Mouse (Mus musculus) neural tube, embryonic 14.5 days (tissue): ENCODE results near the gene Sema4c. TPM values are rescaled to one million over a fixed set of nuclear protein-coding genes. Genes with fewer than 3 reads are reported as not detected.
A peak's percentile ranks its signal among the peaks of the same experiment; 100 is the strongest.
"Not testable (repeated sequence)": the region's sequence is repeated elsewhere in the genome, so short reads cannot be mapped to it uniquely, and the experiment has no call there.

Source experiments
- ATAC-seq: fragments of 200-750 bp; cut with Nextera tagmentation; 2 replicates; pipeline ENCODE4 v1.8.0; 2017; ENCODE audit warnings: low read depth, mild to moderate bottlenecking, moderate TSS enrichment, moderate library complexity
- H3K27ac ChIP-seq: fragments of 300-500 bp; sonication (generic); 2 replicates; pipeline ENCODE4 v1.5.1; 2014; ENCODE audit warnings: low read depth, mild to moderate bottlenecking, control low read depth, low read length, moderate library complexity, mixed read lengths
- H3K27me3 ChIP-seq: fragments of 300-500 bp; sonication (generic); 2 replicates; pipeline ENCODE4 v1.6.1; 2014; ENCODE audit warnings: low read length; ENCODE audit not compliant: control insufficient read depth, insufficient read depth
- H3K36me3 ChIP-seq: fragments of 300-500 bp; sonication (generic); 2 replicates; pipeline ENCODE4 v1.6.1; 2014; ENCODE audit warnings: low read length, mixed read lengths; ENCODE audit not compliant: control insufficient read depth, insufficient read depth
- H3K4me1 ChIP-seq: fragments of 300-500 bp; sonication (generic); 2 replicates; pipeline ENCODE4 v1.6.1; 2014; ENCODE audit warnings: low read length; ENCODE audit not compliant: control insufficient read depth, insufficient read depth
- H3K4me2 ChIP-seq: fragments of 300-500 bp; sonication (generic); 2 replicates; pipeline ENCODE4 v1.6.1; 2014; ENCODE audit warnings: mild to moderate bottlenecking, low read depth, low read length, control low read depth
- H3K4me3 ChIP-seq: fragments of 300-500 bp; sonication (generic); 2 replicates; pipeline ENCODE4 v1.5.1; 2014; ENCODE audit warnings: low read depth, low read length, control low read depth, mixed read lengths
- H3K9ac ChIP-seq: fragments of 300-500 bp; sonication (generic); replicated peaks from 2 replicates; pipeline ENCODE4 v1.6.1; 2014; ENCODE audit warnings: low read depth, mild to moderate bottlenecking, control low read depth, low read length, mixed read lengths
- H3K9me3 ChIP-seq: fragments of 300-500 bp; sonication (generic); 2 replicates; pipeline ENCODE4 v1.6.1; 2016; ENCODE audit warnings: low read length; ENCODE audit not compliant: control insufficient read depth
- WGBS: fragments of 180-500 bp; shearing (Covaris S2); extraction: QIAGEN DNeasy Blood & Tissue Kit; methylation state at CpG from one replicate; pipeline ENCODE4 v1.1.7; 2014; 5-methylcytosine and 5-hydroxymethylcytosine counted together
- polyA plus RNA-seq: library from polyadenylated mRNA; unstranded; fragments of >200 nt; fragmentation: Nextera tagmentation; extraction: Ambion mirVana; gene quantifications from 2 replicates; pipeline ENCODE4 v1.2.1, GENCODE M21; 2014

The Sema4c gene
- polyA plus RNA-seq, 1 experiment from 2014 or later: 5.2 TPM

GRCm38 (mm10) chr1:36545845-36546600 is 12.1 kb downstream of the Sema4c start:
- no peak overlapping the region for H3K27ac ChIP-seq
- H3K9ac ChIP-seq: peak overlapping the region; percentile 73; the same call in 1 of the 2 replicates
- peak overlapping the region; percentile 60 for H3K4me3 ChIP-seq
- H3K9me3 ChIP-seq: no peaks in the 10 kb centered on the region
- 64% methylated on average over 18 of the region's 19 CpGs for WGBS
- H3K27me3 ChIP-seq: no peaks in the 10 kb centered on the region
- ATAC-seq: no peak
- peaks cover 27% of the 10 kb centered on the region for H3K4me1 ChIP-seq
- peaks cover 26% of the 10 kb centered on the region for H3K36me3 ChIP-seq
- H3K4me2 ChIP-seq: peak overlapping the region; percentile 68

GRCm38 (mm10) chr1:36545382-36545781 is 12.8 kb downstream of the Sema4c start:
- Histone ChIP-seq H3K4me3 (no peak overlapping the region), H3K4me2 (no peak overlapping the region), H3K9ac (no peak overlapping the region), H3K4me1 (peaks cover 27% of the 10 kb centered on the region), H3K27me3 (no peaks in the 10 kb centered on the region), H3K27ac (no peak overlapping the region), H3K36me3 (peaks cover 20% of the 10 kb centered on the region), H3K9me3 (no peaks in the 10 kb centered on the region)
- WGBS: 79% methylated on average over 2 of the region's 2 CpGs
- no peak for ATAC-seq

GRCm38 (mm10) chr1:36542925-36543324 is 15.2 kb downstream of the Sema4c start:
- Histone ChIP-seq H3K4me2 (no peak overlapping the region), H3K4me3 (no peak overlapping the region), H3K9me3 (no peaks in the 10 kb centered on the region), H3K27me3 (no peaks in the 10 kb centered on the region), H3K27ac (no peak overlapping the region), H3K36me3 (peaks cover 5% of the 10 kb centered on the region), H3K9ac (no peak overlapping the region), H3K4me1 (peaks cover 10% of the 10 kb centered on the region)
- no peak for ATAC-seq
- 95% methylated on average over 9 of the region's 9 CpGs for WGBS

GRCm38 (mm10) chr1:36541844-36542243 is 16.3 kb downstream of the Sema4c start:
- Histone ChIP-seq H3K27me3 (no peaks in the 10 kb centered on the region), H3K4me3 (no peak overlapping the region), H3K9me3 (no peaks in the 10 kb centered on the region), H3K4me2 (no peak overlapping the region), H3K4me1 (peaks cover 6% of the 10 kb centered on the region; the same call in 1 of the 2 replicates), H3K9ac (no peak overlapping the region), H3K36me3 (peaks cover 5% of the 10 kb centered on the region), H3K27ac (no peak overlapping the region)
- no peak for ATAC-seq
- 88% methylated on average over 16 of the region's 16 CpGs for WGBS

GRCm38 (mm10) chr1:36540807-36541206 is 17.3 kb downstream of the Sema4c start:
- Histone ChIP-seq H3K4me2 (no peak overlapping the region), H3K9me3 (no peaks in the 10 kb centered on the region), H3K4me3 (no peak overlapping the region), H3K36me3 (peaks cover 5% of the 10 kb centered on the region), H3K9ac (no peak overlapping the region), H3K27ac (no peak overlapping the region), H3K4me1 (no peaks in the 10 kb centered on the region), H3K27me3 (no peaks in the 10 kb centered on the region)
- ATAC-seq: no peak
- 91% methylated on average over 12 of the region's 12 CpGs for WGBS

GRCm38 (mm10) chr1:36540132-36540531 is 18.0 kb downstream of the Sema4c start:
- H3K9ac ChIP-seq: no peak overlapping the region
- H3K4me2 ChIP-seq: no peak overlapping the region
- H3K4me1 ChIP-seq: no peaks in the 10 kb centered on the region
- peaks cover 5% of the 10 kb centered on the region for H3K36me3 ChIP-seq
- no peak for ATAC-seq
- H3K4me3 ChIP-seq: no peak overlapping the region
- no peaks in the 10 kb centered on the region for H3K27me3 ChIP-seq
- no peak overlapping the region for H3K27ac ChIP-seq
- WGBS: 94% methylated on average over 11 of the region's 11 CpGs
- no peaks in the 10 kb centered on the region for H3K9me3 ChIP-seq

GRCm38 (mm10) chr1:36539186-36539585 is 19.0 kb downstream of the Sema4c start, which contains the start of gene Gm42417:
Gm42417 (minus strand) TSS chr1:36539429.
- no peak for ATAC-seq
- H3K36me3 ChIP-seq: peaks cover 5% of the 10 kb centered on the region
- no peaks in the 10 kb centered on the region for H3K4me1 ChIP-seq
- H3K9ac ChIP-seq: no peak within 1 kb of the TSS
- no peaks in the 10 kb centered on the region for H3K9me3 ChIP-seq
- 67% methylated on average over 9 of the region's 9 CpGs for WGBS
- H3K4me2 ChIP-seq: no peak within 1 kb of the TSS
- H3K27me3 ChIP-seq: no peaks in the 10 kb centered on the region
- no peak within 1 kb of the TSS for H3K27ac ChIP-seq
- no peak within 1 kb of the TSS for H3K4me3 ChIP-seq

- Histone ChIP-seq H3K27me3 (no peaks in the 10 kb centered on the region), H3K4me2 (no peak overlapping the region), H3K9ac (no peak overlapping the region), H3K4me3 (no peak overlapping the region), H3K4me1 (no peaks in the 10 kb centered on the region), H3K27ac (no peak overlapping the region), H3K9me3 (no peaks in the 10 kb centered on the region), H3K36me3 (peaks cover 5% of the 10 kb centered on the region)
- ATAC-seq: no peak
- 81% methylated on average over 4 of the region's 4 CpGs for WGBS
These were observed 19.4 kb downstream of the Sema4c start for GRCm38 (mm10) chr1:36538727-36539126.

GRCm38 (mm10) chr1:36536783-36537182 is 21.4 kb downstream of the Sema4c start, which contains the start of gene Ankrd23:
Ankrd23 (minus strand) TSS chr1:36536883.
- H3K9ac ChIP-seq, ATAC-seq, H3K9me3 ChIP-seq, H3K27me3 ChIP-seq, H3K4me2 ChIP-seq, H3K27ac ChIP-seq, H3K4me1 ChIP-seq, H3K4me3 ChIP-seq, H3K36me3 ChIP-seq: not testable (repeated sequence)
- WGBS: 95% methylated on average over 9 of the region's 9 CpGs
